Mouse (Mus musculus) B cell, adult 2 months (primary cell): Measurements from ENCODE around the gene Emg1.

Source experiments
- DNase-seq, 2 experiments: peaks; one replicate each; pipeline ENCODE4 v3.0.0; 2022

The Emg1 gene

GRCm38 (mm10) chr6:124711824-124712782 lies at the start of gene Emg1, which contains the start of gene Phb2:
Gene Emg1, minus strand, starts transcription at chr6:124712178.
Gene Phb2, plus strand, starts transcription at chr6:124712336.
- peak; percentile 99 for DNase-seq

DNA sequence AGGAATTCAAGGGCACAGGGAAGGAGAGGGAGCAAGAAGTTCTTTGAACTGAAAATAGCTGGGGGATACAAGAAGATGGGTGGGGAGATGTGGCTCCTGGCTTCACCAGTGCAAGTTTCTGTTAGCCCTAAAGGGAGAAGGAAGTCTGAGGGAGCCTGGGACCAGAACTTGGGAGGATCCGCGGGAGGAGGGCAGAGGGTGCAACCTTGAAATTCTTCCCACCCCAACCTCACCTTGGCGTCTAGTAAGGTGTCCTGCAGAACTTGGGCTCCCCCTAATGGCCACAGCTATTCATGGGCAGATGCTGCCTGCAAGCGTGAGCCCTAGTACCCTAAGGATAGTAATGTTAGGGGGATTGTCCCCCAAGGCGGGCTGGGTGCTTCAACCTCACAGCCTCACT lies 47.3 kb upstream of the Emg1 start:
- peak; percentile 93 for DNase-seq

GRCm38 (mm10) chr6:124758849-124759232 lies 46.9 kb upstream of the Emg1 start:
- no peak for DNase-seq

GRCm38 (mm10) chr6:124757909-124758848 lies 46.2 kb upstream of the Emg1 start:
- no peak for DNase-seq

- DNase-seq: no peak
Observed at GRCm38 (mm10) chr6:124757351-124757880, 45.4 kb upstream of the Emg1 start.

DNA sequence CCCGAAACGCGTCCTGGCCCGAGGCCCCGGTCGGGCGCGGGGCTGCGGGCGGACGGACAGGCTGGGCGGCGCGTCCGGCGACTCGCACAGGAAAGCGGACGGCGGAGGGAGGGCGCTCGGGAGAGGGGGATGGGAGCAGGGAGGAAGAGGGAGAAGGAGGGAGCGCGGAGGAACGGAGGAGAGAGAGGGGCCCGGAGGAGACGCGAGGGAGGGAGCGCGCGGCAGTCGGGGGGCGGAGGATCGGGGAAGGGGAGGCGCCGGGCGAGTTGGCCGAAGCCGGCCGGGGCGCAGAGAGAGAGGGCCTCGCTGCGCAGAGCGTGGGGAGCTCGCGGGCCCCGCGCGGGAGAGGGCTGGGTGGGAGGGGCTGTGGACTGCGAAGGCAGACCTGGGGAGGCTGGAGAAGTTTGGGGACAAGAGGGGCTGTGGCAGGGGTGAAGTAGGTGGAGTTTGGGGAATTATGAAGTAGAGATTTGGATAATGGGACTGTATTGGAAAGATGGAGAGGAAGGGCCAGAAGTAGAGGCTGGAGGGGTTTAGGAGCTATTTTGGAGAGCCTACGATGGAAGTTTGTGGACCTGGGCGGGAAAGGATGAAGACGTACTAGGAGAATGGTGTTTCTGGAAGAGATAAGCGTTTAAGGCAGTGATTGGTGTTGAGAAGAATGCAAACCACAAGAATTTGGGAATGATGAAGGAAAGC lies 44.8 kb upstream of the Emg1 start:
- peak; percentile 39 to 42 for DNase-seq

DNA sequence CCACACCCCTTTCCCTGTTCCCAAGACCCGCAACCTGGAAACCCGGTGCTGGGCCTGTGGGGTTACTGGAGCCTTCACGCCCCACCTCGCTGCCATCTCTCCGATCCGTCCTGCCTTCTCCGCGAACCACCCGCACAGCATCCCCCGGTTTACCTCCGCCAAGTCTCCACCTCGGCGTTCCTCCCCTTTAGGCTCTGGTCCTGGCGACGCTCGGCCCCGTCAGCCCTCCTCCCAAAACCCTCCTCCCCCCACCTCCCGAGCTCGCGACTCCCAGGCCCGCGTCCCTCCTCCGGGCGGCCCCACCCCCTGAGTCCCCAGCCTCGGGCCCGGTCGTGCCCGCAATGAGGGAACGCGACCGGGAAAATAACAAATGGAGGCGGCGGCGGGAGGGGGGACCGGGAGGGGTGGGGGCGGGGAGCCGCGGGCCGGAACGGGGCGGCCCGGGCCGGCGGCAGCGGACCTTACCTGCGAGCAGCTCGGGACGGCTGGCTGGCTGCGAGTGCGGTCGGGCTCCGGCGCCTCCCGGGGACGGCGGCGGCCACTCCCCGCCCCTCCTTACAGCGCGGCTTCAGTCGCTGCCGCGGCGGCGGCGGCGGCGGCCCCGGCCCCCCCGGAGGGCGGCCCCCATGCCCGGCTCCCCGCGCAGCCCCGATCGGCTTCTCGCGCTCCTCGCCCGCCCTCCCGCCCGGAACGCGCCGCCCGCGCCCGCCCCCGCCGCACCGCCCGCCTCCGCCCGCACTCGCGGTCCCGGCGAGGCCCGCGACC lies 44.0 kb upstream of the Emg1 start, which contains the start of the genes Gm45234 and Atn1:
Gene Gm45234 (minus strand): TSS at position 191 of the 765 bp plus-strand sequence.
Gene Atn1 (minus strand): TSS at position 694 of the 765 bp plus-strand sequence.
- peak; percentile 31 to 43 for DNase-seq

- no peak for DNase-seq
Observed at GRCm38 (mm10) chr6:124755306-124755705, 43.3 kb upstream of the Emg1 start.

- no peak for DNase-seq
Observed at GRCm38 (mm10) chr6:124753861-124754260, 41.9 kb upstream of the Emg1 start.

DNA sequence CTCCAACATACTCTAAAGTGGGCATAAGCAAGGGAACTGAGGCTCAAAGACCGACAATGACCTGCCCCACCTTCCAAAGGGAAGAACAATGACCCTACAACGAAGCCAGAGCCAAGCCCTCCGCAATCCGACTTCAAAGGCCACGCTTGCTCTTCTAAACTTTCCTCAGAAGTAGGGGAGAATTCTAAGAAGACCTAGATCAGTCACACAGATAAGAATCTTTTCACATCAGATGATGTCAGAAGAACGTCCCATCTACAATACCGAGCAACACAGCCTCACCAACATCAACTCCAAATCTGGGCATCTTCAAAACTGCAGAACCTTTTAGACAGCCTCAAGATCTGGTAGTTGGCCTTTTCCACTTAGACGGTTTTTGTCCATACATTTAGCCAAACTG lies 38.4 kb upstream of the Emg1 start:
- no peak for DNase-seq

GRCm38 (mm10) chr6:124746654-124747632 lies 35.0 kb upstream of the Emg1 start:
- DNase-seq: no peak

- peak in 1 of 2 experiments; percentile 54 for DNase-seq
Observed at GRCm38 (mm10) chr6:124746296-124746605, 34.3 kb upstream of the Emg1 start.

GRCm38 (mm10) chr6:124745490-124746295 lies 33.7 kb upstream of the Emg1 start:
- peak; percentile 95 to 96 for DNase-seq

DNA sequence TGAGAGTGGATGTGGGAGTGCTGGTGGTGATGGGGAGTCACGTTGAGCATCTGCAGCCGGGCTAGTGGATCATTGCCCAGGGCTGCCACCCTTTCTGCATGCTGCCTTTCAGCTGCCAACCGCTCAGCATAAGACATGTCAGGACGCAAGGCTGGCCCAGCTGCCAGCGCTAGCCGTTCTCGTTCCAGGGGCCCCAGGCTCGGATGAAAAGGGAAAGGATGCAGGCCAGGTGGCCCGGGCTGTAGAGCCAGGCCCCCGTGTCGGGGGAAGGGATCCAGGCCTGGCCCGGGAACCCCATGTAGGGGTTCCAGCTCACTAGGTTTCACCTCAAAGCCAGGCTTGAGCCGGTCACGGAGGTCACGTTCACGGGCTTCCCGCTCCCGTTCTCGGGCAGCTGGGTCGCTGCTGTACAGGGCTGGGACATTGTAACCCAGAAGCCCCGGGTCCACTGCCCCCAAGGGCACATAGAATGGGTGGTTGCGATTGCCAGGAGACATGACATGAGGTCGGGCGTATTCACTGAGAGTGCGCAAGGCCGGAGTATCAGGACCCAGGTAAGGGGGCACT lies 32.9 kb upstream of the Emg1 start:
- DNase-seq: no peak

- no peak for DNase-seq
Observed at GRCm38 (mm10) chr6:124743647-124744046, 31.7 kb upstream of the Emg1 start.

DNA sequence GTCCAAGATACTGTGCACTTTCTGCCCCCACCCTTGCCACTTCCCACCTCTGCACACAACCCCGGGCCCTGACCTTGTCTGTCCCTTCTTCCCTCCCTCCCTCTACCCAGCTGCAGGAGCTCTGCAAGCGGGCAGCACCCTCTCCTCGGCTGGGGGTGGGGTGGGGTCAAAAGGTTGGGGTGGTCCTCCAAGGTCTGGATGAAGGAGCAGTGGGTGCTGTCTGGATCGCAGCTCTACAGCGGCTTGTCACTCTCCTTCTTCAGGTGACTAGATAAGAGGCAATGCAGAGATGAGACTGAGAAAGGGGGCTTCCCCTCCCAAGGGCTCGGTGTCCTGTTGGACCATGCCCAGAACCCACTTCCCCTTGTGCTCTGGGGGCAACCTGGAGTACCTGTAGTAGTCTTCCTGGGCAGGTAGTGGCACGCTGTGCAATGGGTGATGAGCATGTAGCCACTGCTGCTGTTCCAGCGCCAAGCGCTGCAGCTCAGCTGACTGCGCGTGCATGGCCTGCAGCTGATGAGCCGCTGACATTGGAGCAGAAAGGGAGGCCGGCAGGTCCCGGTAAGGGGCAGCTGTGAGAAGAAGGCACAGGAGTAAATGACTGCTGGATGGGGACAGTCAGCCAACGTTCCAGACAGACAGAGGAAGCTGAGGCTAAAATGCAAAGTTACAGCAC lies 31.0 kb upstream of the Emg1 start:
- no peak for DNase-seq

DNA sequence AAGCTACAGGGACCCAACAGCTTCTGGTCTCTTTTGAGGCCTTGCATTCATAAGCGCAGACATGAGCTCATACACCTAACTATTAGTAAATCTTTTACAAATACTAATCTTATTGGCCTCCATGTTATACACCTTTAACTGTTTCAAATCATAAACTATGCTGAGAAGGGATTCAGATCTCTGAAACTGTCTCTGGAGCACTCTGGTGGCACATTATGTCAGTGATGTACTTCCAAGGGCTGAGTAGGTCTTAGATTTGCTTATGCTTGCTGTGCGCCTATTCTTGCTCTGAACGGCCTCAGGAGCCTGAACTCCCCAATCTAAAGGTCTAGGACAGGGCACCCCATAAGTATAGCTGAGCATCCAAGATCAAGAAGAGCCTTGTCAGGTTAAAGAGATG lies 29.9 kb upstream of the Emg1 start:
- no peak for DNase-seq
